Mouse (Mus musculus): ENCODE measurements around the gene Sfn.
"Not testable (repeated sequence)": the region's sequence is repeated elsewhere in the genome, so short reads cannot be mapped to it uniquely, and the experiment has no call there.

The Sfn gene

DNA sequence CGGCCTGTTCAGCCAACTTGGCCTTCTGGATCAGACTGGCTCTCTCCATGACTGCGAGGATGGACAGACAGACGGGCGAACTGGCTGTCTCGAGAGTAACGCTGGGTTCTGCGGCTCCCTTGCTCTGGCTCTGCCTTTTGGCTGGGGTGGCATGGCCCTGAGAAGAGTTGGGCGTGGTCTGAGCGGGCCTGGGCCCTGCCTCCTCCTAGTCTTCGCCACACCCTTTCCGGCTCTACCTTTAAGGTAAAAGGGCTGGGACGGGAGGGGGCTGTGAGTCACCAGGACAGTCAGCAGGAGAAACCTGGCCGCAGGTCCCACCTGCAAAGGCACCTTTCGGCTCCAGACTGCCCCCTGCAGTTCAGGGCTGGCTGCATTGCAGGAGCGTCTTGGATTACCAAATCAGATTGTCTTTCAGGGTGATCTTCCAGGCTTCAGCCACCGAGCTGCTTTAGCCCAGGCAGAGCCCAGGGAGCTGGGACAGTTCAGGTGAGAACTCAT lies at the start of gene Sfn:
TSS of gene Sfn (minus strand) at position 448 of the 498 bp plus-strand sequence.
- no peak for DNase-seq (ENCODE audit: low spot score)

GRCm38 (mm10) chr4:133651445-133651844 lies 49.5 kb upstream of the Sfn start:
- no peak for DNase-seq (ENCODE audit: low spot score)

DNA sequence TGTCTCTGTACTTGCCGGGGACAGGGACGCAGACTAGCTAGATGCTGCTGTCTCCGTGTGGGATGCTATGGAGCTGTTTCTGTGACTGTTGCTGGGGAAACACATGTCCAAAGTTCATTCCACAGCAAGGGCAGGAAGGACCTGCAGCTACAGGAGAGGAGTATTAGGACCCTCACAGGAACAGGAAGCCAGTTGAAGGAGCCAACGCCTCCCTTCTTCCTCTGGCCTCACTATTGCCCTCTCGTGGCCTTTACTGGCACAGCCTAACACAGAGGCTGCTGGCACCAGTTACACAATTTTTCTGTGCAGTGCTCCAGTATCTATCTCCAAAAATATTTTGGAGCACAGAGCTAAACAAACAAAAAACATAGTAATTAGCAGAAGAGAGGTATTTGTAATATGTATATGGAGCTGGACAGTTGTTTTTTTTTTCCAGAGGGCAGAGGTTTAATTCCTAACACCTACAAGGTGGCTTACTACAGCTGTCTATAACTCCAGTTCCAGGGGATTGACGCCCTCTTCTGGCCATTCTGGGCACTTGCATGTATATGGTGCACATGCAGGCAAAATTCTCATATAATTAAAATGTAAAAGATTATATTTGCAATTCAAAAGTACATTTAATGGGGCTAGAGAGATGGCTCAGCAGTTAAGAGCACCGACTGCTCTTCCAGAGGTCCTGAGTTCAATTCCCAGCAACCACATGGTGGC lies 48.2 kb upstream of the Sfn start, which contains the start of gene Zdhhc18:
TSS of gene Zdhhc18 (minus strand) at position 166 of the 711 bp plus-strand sequence.
- DNase-seq (ENCODE audit: low spot score): peak; percentile 87

GRCm38 (mm10) chr4:133649464-133649863 lies 47.5 kb upstream of the Sfn start:
- DNase-seq (ENCODE audit: low spot score): not testable (repeated sequence)

- DNase-seq (ENCODE audit: low spot score): no peak
Measured at GRCm38 (mm10) chr4:133645680-133646079, 43.7 kb upstream of the Sfn start.

DNA sequence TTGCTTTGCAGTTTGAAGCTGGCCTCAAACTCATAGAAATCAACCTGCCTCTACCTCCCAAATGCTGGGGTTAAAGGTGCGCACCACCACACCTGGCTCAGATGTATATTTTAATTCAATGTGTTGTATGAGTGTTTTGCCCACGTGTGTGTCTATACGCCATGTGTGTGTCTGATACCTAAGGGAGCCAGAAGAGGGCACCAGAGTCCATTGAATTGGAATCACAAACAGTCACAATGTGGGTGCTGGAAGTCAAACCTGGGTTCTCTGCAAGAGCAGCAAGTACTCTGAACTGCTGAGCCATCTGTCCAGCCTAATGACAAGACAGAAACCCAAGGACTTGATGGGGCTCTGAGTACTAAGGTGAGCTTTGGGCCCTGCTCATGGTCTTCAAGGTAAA lies 43.2 kb upstream of the Sfn start:
- DNase-seq (ENCODE audit: low spot score): no peak

GRCm38 (mm10) chr4:133634043-133634410 lies 32.1 kb upstream of the Sfn start:
- no peak for DNase-seq (ENCODE audit: low spot score)

- peak; percentile 92 for DNase-seq (ENCODE audit: low spot score)
Measured at GRCm38 (mm10) chr4:133633332-133634042, 31.5 kb upstream of the Sfn start.

GRCm38 (mm10) chr4:133632483-133633327 lies 30.7 kb upstream of the Sfn start:
- peak; percentile 72 for DNase-seq (ENCODE audit: low spot score)

DNA sequence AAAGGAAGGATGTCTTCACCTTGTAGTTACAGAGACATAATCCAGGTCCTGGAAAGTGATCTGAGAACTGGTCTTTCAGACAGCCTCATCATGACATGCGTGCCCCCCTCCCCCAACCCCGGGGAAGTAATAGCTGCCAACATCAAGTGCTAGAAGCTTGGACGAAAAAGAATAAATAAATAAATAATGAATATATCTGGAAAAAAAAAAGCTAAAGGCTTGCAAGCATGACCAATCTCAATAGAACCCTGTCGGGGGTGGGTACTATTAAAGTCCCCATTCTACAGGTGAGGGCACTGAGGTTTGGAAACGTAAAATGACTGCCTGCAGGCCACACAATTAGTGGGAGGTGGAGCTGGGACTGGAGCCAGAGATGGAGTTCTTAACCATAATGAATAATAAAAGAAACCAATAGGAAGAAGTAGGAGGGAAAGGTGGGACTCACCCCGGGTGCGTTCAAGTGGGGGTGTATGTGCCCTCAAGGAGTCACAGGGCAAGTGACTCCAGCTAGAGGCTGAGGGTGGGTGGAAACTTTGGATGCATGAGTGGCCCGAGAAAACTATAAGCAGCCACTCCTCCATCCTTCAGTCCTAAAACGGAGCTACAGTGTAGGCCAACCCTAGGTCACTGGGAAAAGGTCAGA lies 29.9 kb upstream of the Sfn start:
- no peak for DNase-seq (ENCODE audit: low spot score)

GRCm38 (mm10) chr4:133631071-133631768 lies 29.3 kb upstream of the Sfn start:
- no peak for DNase-seq (ENCODE audit: low spot score)

GRCm38 (mm10) chr4:133630326-133630920 lies 28.5 kb upstream of the Sfn start:
- DNase-seq (ENCODE audit: low spot score): no peak

GRCm38 (mm10) chr4:133629191-133629590 lies 27.2 kb upstream of the Sfn start:
- DNase-seq (ENCODE audit: low spot score): no peak

DNA sequence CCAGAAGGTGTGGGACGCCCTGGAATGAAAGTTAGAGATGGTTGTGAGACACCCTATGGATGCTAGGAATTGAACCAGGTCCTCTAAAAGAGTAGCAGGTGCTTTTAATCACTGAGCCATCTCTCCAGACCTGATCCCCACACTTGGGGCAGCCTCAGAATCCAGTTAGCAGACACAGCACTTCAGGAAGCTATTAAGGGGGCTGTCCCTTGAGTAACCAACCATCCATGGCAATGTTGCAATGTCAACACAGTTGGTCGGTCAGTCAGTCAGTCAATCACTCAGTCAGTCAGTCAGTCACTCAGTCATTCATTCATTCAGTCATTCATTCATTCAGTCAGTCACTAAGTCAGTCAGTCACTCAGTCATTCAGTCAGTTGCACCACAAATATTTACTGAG lies 26.5 kb upstream of the Sfn start:
- no peak for DNase-seq (ENCODE audit: low spot score)

- no peak for DNase-seq (ENCODE audit: low spot score)
Measured at GRCm38 (mm10) chr4:133627039-133627438, 25.1 kb upstream of the Sfn start.

GRCm38 (mm10) chr4:133626621-133627020 lies 24.7 kb upstream of the Sfn start:
- no peak for DNase-seq (ENCODE audit: low spot score)

- no peak for DNase-seq (ENCODE audit: low spot score)
Measured at GRCm38 (mm10) chr4:133626221-133626620, 24.3 kb upstream of the Sfn start.

DNA sequence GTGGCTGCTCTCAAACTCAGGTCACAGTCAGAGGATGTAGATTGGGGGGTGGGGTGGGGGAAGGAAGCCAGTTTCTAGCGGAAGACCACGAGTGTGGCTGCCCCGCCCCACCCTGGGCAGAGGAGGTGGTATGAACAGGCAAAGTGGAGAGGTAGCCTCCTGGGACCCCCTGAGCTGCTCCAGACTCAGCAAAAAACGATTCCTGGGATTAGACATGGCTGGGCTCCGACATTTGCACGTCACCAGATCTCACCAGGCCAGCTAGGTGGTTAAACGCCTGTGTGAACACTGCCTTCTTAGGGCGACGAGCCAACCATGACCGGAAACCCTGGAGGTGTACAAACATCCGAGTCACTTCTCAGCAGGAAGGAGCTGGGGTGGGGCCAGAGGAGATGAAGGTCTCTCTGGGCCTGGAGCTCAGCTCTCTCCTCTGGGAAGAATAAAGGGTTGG lies 23.7 kb upstream of the Sfn start:
- DNase-seq (ENCODE audit: low spot score): peak; percentile 55

DNA sequence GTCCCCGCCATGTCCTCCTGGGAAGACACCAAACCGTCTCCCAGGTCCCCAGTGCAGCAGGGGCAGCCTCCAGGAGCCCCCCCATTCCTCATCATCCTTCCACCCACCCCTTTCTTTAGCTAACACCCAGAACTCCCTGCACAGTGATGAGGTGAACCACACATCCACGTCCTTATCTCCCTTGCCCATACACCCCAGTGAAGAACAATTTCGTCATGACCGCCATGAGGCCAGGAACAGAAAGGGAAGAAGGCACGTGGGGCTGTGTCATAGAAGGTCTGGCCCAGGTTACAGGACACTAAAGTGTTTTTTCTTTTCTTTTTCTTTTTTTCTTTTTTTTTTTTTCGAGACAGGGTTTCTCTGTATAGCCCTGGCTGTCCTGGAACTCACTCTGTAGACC lies 22.9 kb upstream of the Sfn start:
- DNase-seq (ENCODE audit: low spot score): no peak

DNA sequence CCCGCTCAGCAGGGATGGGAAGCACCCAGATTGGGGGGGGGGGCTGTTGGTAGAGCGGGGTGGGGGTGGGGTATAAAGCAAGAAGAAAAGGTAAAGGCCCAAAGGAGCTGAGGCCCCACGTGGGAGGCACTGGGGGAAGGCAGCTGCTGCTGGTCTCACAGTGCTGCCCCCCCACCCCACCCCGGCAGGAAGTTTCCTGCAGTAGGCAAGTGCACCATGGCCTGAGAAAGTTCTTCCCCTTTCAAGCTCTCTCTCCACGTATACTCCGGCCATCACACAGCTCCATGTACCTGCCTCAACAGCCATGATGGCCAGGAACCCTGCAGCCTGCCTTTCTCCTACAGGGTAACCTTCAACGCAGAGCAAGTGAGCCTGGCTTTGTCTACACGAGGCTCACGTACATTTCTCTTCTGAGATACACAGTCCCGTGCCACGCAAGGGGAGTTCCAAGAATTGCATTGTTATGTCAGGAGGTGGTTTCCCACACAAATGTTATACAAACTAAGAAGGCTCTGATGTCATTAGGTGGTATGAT lies 20.3 kb upstream of the Sfn start:
- no peak for DNase-seq (ENCODE audit: low spot score)

DNA sequence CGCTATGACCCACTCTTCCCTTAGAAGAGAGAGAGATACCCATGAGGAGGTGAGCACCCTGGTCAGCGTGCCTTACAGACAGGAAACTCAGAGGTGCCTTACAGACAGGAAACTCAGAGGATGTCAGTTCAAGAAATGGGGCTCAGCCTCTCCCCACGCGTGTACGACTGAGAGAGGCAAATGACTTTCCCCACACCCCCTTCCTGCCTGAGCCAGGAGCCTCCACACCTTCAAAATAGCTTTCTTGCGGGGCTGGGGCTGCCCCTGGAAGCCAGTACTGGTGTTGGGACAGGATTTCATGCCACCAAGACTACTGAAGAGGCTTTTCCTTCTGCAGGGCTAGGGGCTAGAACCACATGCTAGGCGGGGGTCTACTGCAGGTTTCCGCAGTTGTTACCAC lies 18.7 kb upstream of the Sfn start:
- no peak for DNase-seq (ENCODE audit: low spot score)

Data from MN1 (cell line).